Comparison of ENCODE assay signal across 17 mouse cellular contexts in the genomic region with DNA sequence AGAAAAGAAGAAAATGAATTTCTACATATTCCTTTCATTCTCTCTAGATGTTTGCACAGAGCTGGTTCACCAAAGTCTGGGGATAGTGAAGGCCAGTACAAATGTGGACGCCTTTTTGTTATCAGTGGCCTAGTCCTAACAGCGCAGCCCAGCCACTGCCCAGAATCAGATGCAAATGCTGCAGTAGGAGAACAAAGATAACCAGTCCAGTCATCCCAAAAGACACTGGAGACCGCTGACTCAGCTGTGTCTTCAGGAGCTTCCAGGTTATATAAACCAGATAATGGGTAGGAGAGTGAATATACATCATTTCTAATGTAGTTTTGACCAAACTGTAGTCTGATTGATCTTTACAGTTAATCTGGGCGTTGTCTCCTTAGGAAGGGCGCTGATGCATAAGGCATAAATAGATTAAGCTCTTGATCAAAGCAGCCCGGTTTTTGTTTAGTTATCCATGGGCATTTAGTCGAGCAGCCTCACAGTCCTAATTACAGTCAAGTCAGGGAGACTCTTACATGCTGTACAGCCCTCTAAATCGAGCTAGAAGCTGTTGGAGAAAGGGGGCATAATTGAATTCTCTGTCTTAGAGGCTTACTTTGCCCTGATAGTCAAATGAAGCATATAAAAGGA.
DNase-seq lines count a peak whose midpoint lies in the region; ATAC-seq and TF ChIP-seq lines count a peak whose summit lies in the region.
"Had no signal": no experiment of that assay in that cellular context is flagged by ENCODE, and none has a peak within 500 bp of the region (broad histone marks: within the 10 kb centered on the region; RNA-seq: fewer than 3 reads in every experiment).

No protein-coding gene starts in this region.

- no peaks in the 10 kb centered on the region for H3K4me1 ChIP-seq in neural tube, embryonic 14.5 days (ENCODE audit: control insufficient read depth, insufficient read depth, low read length)
- no peaks in the 10 kb centered on the region for H3K4me1 ChIP-seq in neural tube, embryonic 15.5 days
- H3K4me1 ChIP-seq in hindbrain, embryonic 15.5 days (replicated peaks) = no peaks in the 10 kb centered on the region
- peaks cover 5% of the 10 kb centered on the region for H3K4me1 ChIP-seq in liver, postnatal 0 days (ENCODE audit: insufficient read depth)
- no peaks in the 10 kb centered on the region for H3K4me1 ChIP-seq in lung, adult 2 months (ENCODE audit: control insufficient read depth, insufficient read depth, low read length)
- H3K4me1 ChIP-seq: embryonic facial prominence, embryonic 10.5 days; limb, embryonic 15.5 days had no signal

- H3K9me3 ChIP-seq in neural tube, embryonic 14.5 days (ENCODE audit: control insufficient read depth, low read length) = no peaks in the 10 kb centered on the region
- no peaks in the 10 kb centered on the region for H3K9me3 ChIP-seq in neural tube, embryonic 15.5 days (replicated peaks)
- H3K9me3 ChIP-seq in hindbrain, embryonic 15.5 days = no peaks in the 10 kb centered on the region
- H3K9me3 ChIP-seq in liver, postnatal 0 days (ENCODE audit: low read length) = no peaks in the 10 kb centered on the region
- H3K9me3 ChIP-seq: embryonic facial prominence, embryonic 10.5 days; limb, embryonic 15.5 days; midbrain, embryonic 13.5 days had no signal

- no peak for TF ChIP-seq CTCF in liver, postnatal 0 days (IDR thresholded peaks at IDR 0.05; ENCODE audit: low read depth)
- TF ChIP-seq CTCF in lung, adult 2 months (IDR thresholded peaks at IDR 0.05; ENCODE audit: insufficient read depth, low read length) = no peak

- TF ChIP-seq POLR2A in lung, adult 2 months (IDR thresholded peaks at IDR 0.05; ENCODE audit: borderline replicate concordance, extremely low read depth, low read depth, low read length) = no peak

- WGBS in neural tube, embryonic 14.5 days = 66% methylated on average over 8 of the region's 8 CpGs
- WGBS in neural tube, embryonic 15.5 days = 69% methylated on average over 8 of the region's 8 CpGs
- 58% methylated on average over 8 of the region's 8 CpGs for WGBS in hindbrain, embryonic 15.5 days
- 55% methylated on average over 8 of the region's 8 CpGs for WGBS in liver, postnatal 0 days (ENCODE audit: insufficient replicate concordance)
- 79% methylated on average over 8 of the region's 8 CpGs for WGBS in lung, adult 2 months

- no peak for ATAC-seq in neural tube, embryonic 14.5 days (ENCODE audit: low read depth)
- no peak for ATAC-seq in neural tube, embryonic 15.5 days (ENCODE audit: low FRiP score)
- ATAC-seq in hindbrain, embryonic 15.5 days (ENCODE audit: low FRiP score, low read depth) = no peak
- ATAC-seq in liver, postnatal 0 days = peak; percentile 78
- ATAC-seq: midbrain, embryonic 13.5 days had no signal

- peak; percentile 53 for DNase-seq in c-Kit-negative CD71-positive TER-119-positive erythroid progenitor cells, embryonic 14.5 days (ENCODE audit: low read depth, low spot score)
- DNase-seq in liver, postnatal 0 days = peak; percentile 19
- DNase-seq in cerebellum, adult 8-10 months = no peak
- no peak for DNase-seq in T-cell, adult 2 months (ENCODE audit: low spot score)
- no peak for DNase-seq in lung, adult 2 months
- DNase-seq: cerebellum, postnatal 10 days; gastrocnemius, adult 2 months; heart, postnatal 36 days; kidney, adult 8-10 months; layer of hippocampus, postnatal 36 days; lung, postnatal 36 days had no signal

- H3K36me3 ChIP-seq in neural tube, embryonic 14.5 days (ENCODE audit: control insufficient read depth, insufficient read depth, low read length) = no peaks in the 10 kb centered on the region
- H3K36me3 ChIP-seq in neural tube, embryonic 15.5 days = no peaks in the 10 kb centered on the region
- H3K36me3 ChIP-seq in hindbrain, embryonic 15.5 days = no peaks in the 10 kb centered on the region
- H3K36me3 ChIP-seq in liver, postnatal 0 days (replicated peaks; ENCODE audit: insufficient read depth, low read length) = no peaks in the 10 kb centered on the region
- H3K36me3 ChIP-seq: embryonic facial prominence, embryonic 10.5 days; limb, embryonic 15.5 days; midbrain, embryonic 13.5 days had no signal

- no peak overlapping the region for H3K4me2 ChIP-seq in neural tube, embryonic 14.5 days (ENCODE audit: low read depth, low read length)
- no peak overlapping the region for H3K4me2 ChIP-seq in neural tube, embryonic 15.5 days
- no peak overlapping the region for H3K4me2 ChIP-seq in hindbrain, embryonic 15.5 days
- 0 out of 2 replicates have a peak overlapping the region, but pooled peaks have one; percentile 6 for H3K4me2 ChIP-seq in liver, postnatal 0 days (ENCODE audit: low read depth, low read length)
- H3K4me2 ChIP-seq: limb, embryonic 15.5 days; midbrain, embryonic 13.5 days had no signal

- no peak overlapping the region for H3K4me3 ChIP-seq in neural tube, embryonic 14.5 days (ENCODE audit: low read depth, low read length)
- no peak overlapping the region for H3K4me3 ChIP-seq in neural tube, embryonic 15.5 days (replicated peaks)
- no peak overlapping the region for H3K4me3 ChIP-seq in hindbrain, embryonic 15.5 days
- H3K4me3 ChIP-seq in liver, postnatal 0 days (ENCODE audit: low read depth, low read length) = no peak overlapping the region
- no peak overlapping the region for H3K4me3 ChIP-seq in lung, adult 2 months (replicated peaks; ENCODE audit: extremely low read depth, low read depth, low read length)
- H3K4me3 ChIP-seq: embryonic facial prominence, embryonic 10.5 days; gastrocnemius, adult 2 months; limb, embryonic 15.5 days; midbrain, embryonic 13.5 days had no signal

- no peaks in the 10 kb centered on the region for H3K27me3 ChIP-seq in neural tube, embryonic 14.5 days (ENCODE audit: control insufficient read depth, insufficient read depth, low read length)
- no peaks in the 10 kb centered on the region for H3K27me3 ChIP-seq in neural tube, embryonic 15.5 days (replicated peaks)
- no peaks in the 10 kb centered on the region for H3K27me3 ChIP-seq in hindbrain, embryonic 15.5 days
- no peaks in the 10 kb centered on the region for H3K27me3 ChIP-seq in liver, postnatal 0 days (ENCODE audit: insufficient read depth, low read length)
- H3K27me3 ChIP-seq: limb, embryonic 15.5 days; midbrain, embryonic 13.5 days had no signal

- peak; percentile 76 for TF ChIP-seq EP300 in liver, postnatal 0 days (IDR thresholded peaks at IDR 0.05; ENCODE audit: low read depth)

- 0 out of 2 replicates have a peak overlapping the region, but pooled peaks have one; percentile 3 for H3K9ac ChIP-seq in neural tube, embryonic 14.5 days (replicated peaks; ENCODE audit: low read depth, low read length)
- H3K9ac ChIP-seq in neural tube, embryonic 15.5 days (replicated peaks) = no peak overlapping the region
- H3K9ac ChIP-seq in hindbrain, embryonic 15.5 days = no peak overlapping the region
- H3K9ac ChIP-seq in liver, postnatal 0 days (replicated peaks) = no peak overlapping the region
- H3K9ac ChIP-seq: limb, embryonic 15.5 days; midbrain, embryonic 13.5 days had no signal

- H3K27ac ChIP-seq in neural tube, embryonic 14.5 days (ENCODE audit: low read depth, low read length) = no peak overlapping the region
- no peak overlapping the region for H3K27ac ChIP-seq in neural tube, embryonic 15.5 days (replicated peaks)
- peak overlapping the region; percentile 41; the same call in 1 of the 2 replicates for H3K27ac ChIP-seq in hindbrain, embryonic 15.5 days (replicated peaks)
- H3K27ac ChIP-seq in liver, postnatal 0 days (ENCODE audit: low read depth) = peak overlapping the region; percentile 29; the same call in 1 of the 2 replicates
- H3K27ac ChIP-seq: embryonic facial prominence, embryonic 10.5 days; gastrocnemius, adult 2 months; limb, embryonic 15.5 days; midbrain, embryonic 13.5 days had no signal

Comparison
In these comparisons a context has a peak if more than half of its experiments do, and no peak if none do; other contexts are left out.
1. H3K27ac ChIP-seq: peak in hindbrain, embryonic 15.5 days (single experiment) and liver, postnatal 0 days (single experiment); none in neural tube, embryonic 14.5 days (single experiment) and neural tube, embryonic 15.5 days (single experiment).
2. DNase-seq: peak in c-Kit-negative CD71-positive TER-119-positive erythroid progenitor cells, embryonic 14.5 days (single experiment) and liver, postnatal 0 days (single experiment); none in cerebellum, adult 8-10 months (single experiment), T-cell, adult 2 months (single experiment) and lung, adult 2 months (single experiment).